Mouse (Mus musculus) liver, embryonic 13.5 days (tissue): ENCODE data around the gene Gpm6a. TPM values are rescaled to one million over a fixed set of nuclear protein-coding genes. Genes with fewer than 3 reads are reported as not detected.

Source experiments
- ATAC-seq: fragments of 200-750 bp; cut with Nextera tagmentation; 2 replicates; pipeline ENCODE4 v1.8.0; 2017; ENCODE audit warnings: low read depth, mild to moderate bottlenecking, moderate number of reproducible peaks, moderate library complexity
- DNase-seq: peaks from one replicate; pipeline ENCODE4 v3.0.0; 2022
- H3K27ac ChIP-seq: fragments of 300-500 bp; sonication (generic); 2 replicates; pipeline ENCODE4 v1.5.1; 2015; ENCODE audit warnings: moderate library complexity, mild to moderate bottlenecking, inconsistent platforms
- H3K27me3 ChIP-seq: fragments of 300-500 bp; sonication (generic); 2 replicates; pipeline ENCODE4 v1.6.1; 2015; ENCODE audit warnings: mild to moderate bottlenecking, inconsistent platforms
- H3K36me3 ChIP-seq: fragments of 300-500 bp; sonication (generic); 2 replicates; pipeline ENCODE4 v1.6.1; 2015; ENCODE audit warnings: mild to moderate bottlenecking, inconsistent platforms
- H3K4me1 ChIP-seq: fragments of 300-500 bp; sonication (generic); replicated peaks from 2 replicates; pipeline ENCODE4 v1.6.1; 2015; ENCODE audit warnings: inconsistent platforms
- H3K4me2 ChIP-seq: fragments of 300-500 bp; sonication (generic); 2 replicates; pipeline ENCODE4 v1.6.1; 2015; ENCODE audit warnings: inconsistent platforms, mild to moderate bottlenecking, moderate library complexity
- H3K4me3 ChIP-seq: fragments of 300-500 bp; sonication (generic); replicated peaks from 2 replicates; pipeline ENCODE4 v1.5.1; 2015; ENCODE audit warnings: mild to moderate bottlenecking, inconsistent platforms
- H3K9ac ChIP-seq: fragments of 300-500 bp; sonication (generic); 2 replicates; pipeline ENCODE4 v1.6.1; 2015; ENCODE audit warnings: mild to moderate bottlenecking, inconsistent platforms
- H3K9me3 ChIP-seq: fragments of 300-500 bp; sonication (generic); replicated peaks from 2 replicates; pipeline ENCODE4 v1.6.1; 2016; ENCODE audit warnings: inconsistent platforms
- whole genome bisulfite sequencing: fragments of 180-500 bp; shearing (Covaris S2); methylation state at CpG from one replicate; pipeline ENCODE4 v1.1.7; 2015; ENCODE audit not compliant: insufficient replicate concordance; 5-methylcytosine and 5-hydroxymethylcytosine counted together
- polyA plus RNA-seq: library from polyadenylated mRNA; unstranded; fragments of >200 nt; fragmentation: Nextera tagmentation; extraction: Ambion mirVana; gene quantifications from 2 replicates; pipeline ENCODE4 v1.2.1, GENCODE M21; 2015

Gpm6a gene
- polyA plus RNA-seq, 1 experiment from 2014 or later: 2.9 TPM

DNA sequence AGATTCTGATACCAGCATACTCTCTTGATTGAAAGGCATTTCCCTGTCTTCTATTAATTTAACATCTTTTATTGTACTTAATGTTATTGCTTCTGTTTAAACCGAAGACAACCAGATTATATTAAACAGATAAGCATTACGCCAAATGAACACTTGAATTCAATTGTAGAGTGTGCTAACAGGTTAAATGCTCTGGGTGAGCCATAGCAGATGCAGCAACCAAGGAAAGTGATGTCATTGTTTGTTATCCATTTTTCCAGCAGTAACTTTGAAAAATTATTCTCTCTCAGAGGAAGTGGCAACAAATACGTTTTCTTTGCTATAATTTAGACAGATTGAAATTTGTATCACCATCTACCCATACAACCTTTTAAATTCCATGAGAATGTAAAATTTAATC lies 2.9 kb downstream of the Gpm6a start:
- Histone ChIP-seq H3K4me3 (no peak overlapping the region), H3K36me3 (no peaks in the 10 kb centered on the region), H3K27ac (no peak overlapping the region), H3K9me3 (no peaks in the 10 kb centered on the region), H3K4me1 (no peaks in the 10 kb centered on the region), H3K27me3 (no peaks in the 10 kb centered on the region), H3K4me2 (no peak overlapping the region), H3K9ac (no peak overlapping the region)
- ATAC-seq (no peak), DNase-seq (no peak)
- 58% methylated on average over 3 of the region's 3 CpGs for WGBS

GRCm38 (mm10) chr8:54961571-54961970 lies 6.9 kb downstream of the Gpm6a start:
- Histone ChIP-seq H3K36me3 (no peaks in the 10 kb centered on the region), H3K9me3 (no peaks in the 10 kb centered on the region), H3K4me2 (no peak overlapping the region), H3K4me1 (no peaks in the 10 kb centered on the region), H3K9ac (no peak overlapping the region), H3K27ac (no peak overlapping the region), H3K4me3 (no peak overlapping the region), H3K27me3 (no peaks in the 10 kb centered on the region)
- DNase-seq: no peak
- ATAC-seq: no peak

- Histone ChIP-seq H3K4me1 (no peaks in the 10 kb centered on the region), H3K9me3 (no peaks in the 10 kb centered on the region), H3K36me3 (no peaks in the 10 kb centered on the region), H3K4me3 (no peak overlapping the region), H3K27me3 (no peaks in the 10 kb centered on the region), H3K9ac (no peak overlapping the region), H3K27ac (no peak overlapping the region), H3K4me2 (no peak overlapping the region)
- 58% methylated on average over 1 of the region's 1 CpGs for WGBS
- DNase-seq (no peak), ATAC-seq (no peak)
These were observed 20.4 kb downstream of the Gpm6a start for GRCm38 (mm10) chr8:54975020-54975419.

- 52% methylated on average over 2 of the region's 2 CpGs for WGBS
- H3K9ac ChIP-seq: no peak overlapping the region
These were observed 20.9 kb downstream of the Gpm6a start for GRCm38 (mm10) chr8:54975506-54975905.

DNA sequence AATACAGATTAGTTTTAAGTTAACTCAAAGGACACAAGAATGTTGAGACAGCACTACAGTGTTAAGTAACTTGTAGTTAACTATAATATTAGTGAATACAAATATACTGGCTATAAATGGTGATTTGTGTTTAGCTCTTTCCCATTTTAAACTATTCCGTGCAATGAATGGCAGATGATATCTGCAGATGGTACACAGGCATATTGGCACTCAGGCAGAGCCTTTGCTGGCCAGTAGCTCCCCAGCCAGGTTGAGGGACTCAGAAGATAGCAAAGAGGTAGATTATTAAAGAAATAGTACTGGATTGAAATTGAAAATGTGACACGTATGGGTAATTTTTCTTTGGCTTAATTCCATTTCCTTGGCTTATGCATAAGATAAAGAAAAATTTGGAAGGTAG lies 21.3 kb downstream of the Gpm6a start:
- H3K36me3 ChIP-seq: no peaks in the 10 kb centered on the region
- H3K4me2 ChIP-seq: no peak overlapping the region
- H3K27ac ChIP-seq: no peak overlapping the region
- H3K4me3 ChIP-seq: no peak overlapping the region
- H3K4me1 ChIP-seq: no peaks in the 10 kb centered on the region
- H3K9me3 ChIP-seq: no peaks in the 10 kb centered on the region
- no peak overlapping the region for H3K9ac ChIP-seq
- no peaks in the 10 kb centered on the region for H3K27me3 ChIP-seq
- DNase-seq (no peak), ATAC-seq (no peak)
- WGBS: 68% methylated on average over 2 of the region's 2 CpGs

More at GRCm38 (mm10) chr8:54975506-54975905, 20.9 kb downstream of the Gpm6a start:
- no peak for DNase-seq
- no peak for ATAC-seq
- Histone ChIP-seq H3K27me3 (no peaks in the 10 kb centered on the region), H3K36me3 (no peaks in the 10 kb centered on the region), H3K9me3 (no peaks in the 10 kb centered on the region), H3K27ac (no peak overlapping the region), H3K4me2 (no peak overlapping the region), H3K4me3 (no peak overlapping the region), H3K4me1 (no peaks in the 10 kb centered on the region)

DNA sequence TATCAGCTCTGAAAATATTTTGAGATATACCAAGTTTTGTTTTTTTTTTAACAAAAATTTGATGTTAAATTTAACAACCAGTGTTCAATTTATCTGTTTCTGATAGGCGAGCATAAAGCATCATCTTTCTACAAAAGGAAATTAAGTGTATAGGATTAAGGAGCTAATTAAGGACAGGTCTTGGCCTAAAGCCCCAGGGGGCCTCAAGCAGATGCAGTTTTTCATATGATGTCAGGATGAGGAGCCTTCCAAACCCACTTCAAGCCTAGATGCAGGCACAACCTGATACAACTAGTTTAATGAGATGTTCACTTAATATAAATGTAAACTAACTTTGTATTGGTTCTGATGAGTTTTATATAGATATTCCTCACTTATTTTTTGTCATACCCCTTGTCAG lies 22.0 kb downstream of the Gpm6a start:
- Histone ChIP-seq H3K9me3 (no peaks in the 10 kb centered on the region), H3K27me3 (no peaks in the 10 kb centered on the region), H3K4me1 (no peaks in the 10 kb centered on the region), H3K4me3 (no peak overlapping the region), H3K4me2 (no peak overlapping the region), H3K36me3 (no peaks in the 10 kb centered on the region), H3K27ac (no peak overlapping the region), H3K9ac (no peak overlapping the region)
- no peak for DNase-seq
- WGBS: 35% methylated on average over 1 of the region's 1 CpGs
- no peak for ATAC-seq

DNA sequence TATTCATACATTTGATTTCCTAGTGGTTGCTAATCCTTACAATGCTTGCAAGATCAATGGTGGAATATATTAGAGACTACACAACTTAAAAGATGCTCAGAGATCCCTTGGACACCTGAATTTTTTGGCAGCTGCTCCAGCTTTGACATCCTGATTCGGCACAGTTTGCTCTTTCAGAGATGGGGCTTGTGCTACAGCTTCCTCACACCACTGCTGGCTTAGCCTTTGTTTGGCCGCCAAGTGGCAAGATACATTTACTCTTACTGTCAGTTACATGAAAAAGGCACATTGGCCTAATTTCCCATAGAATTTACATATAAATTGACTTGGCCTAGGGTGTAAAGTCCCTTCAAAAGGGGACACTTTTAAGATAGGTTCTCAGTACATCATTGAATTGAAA lies 32.1 kb downstream of the Gpm6a start:
- H3K27me3 ChIP-seq: no peaks in the 10 kb centered on the region
- H3K9me3 ChIP-seq: no peaks in the 10 kb centered on the region
- no peak for DNase-seq
- no peaks in the 10 kb centered on the region for H3K4me1 ChIP-seq
- no peak for ATAC-seq
- no peak overlapping the region for H3K4me3 ChIP-seq
- H3K36me3 ChIP-seq: no peaks in the 10 kb centered on the region
- H3K9ac ChIP-seq: no peak overlapping the region
- no peak overlapping the region for H3K27ac ChIP-seq
- H3K4me2 ChIP-seq: no peak overlapping the region
- 42% methylated on average over 2 of the region's 2 CpGs for WGBS

- Histone ChIP-seq H3K4me3 (no peak overlapping the region), H3K27me3 (no peaks in the 10 kb centered on the region), H3K4me1 (no peaks in the 10 kb centered on the region), H3K4me2 (no peak overlapping the region), H3K9me3 (no peaks in the 10 kb centered on the region), H3K36me3 (no peaks in the 10 kb centered on the region), H3K9ac (no peak overlapping the region), H3K27ac (no peak overlapping the region)
- WGBS: 31% methylated on average over 2 of the region's 2 CpGs
- ATAC-seq (no peak), DNase-seq (no peak)
These were observed 34.5 kb downstream of the Gpm6a start for GRCm38 (mm10) chr8:54989093-54989492.

DNA sequence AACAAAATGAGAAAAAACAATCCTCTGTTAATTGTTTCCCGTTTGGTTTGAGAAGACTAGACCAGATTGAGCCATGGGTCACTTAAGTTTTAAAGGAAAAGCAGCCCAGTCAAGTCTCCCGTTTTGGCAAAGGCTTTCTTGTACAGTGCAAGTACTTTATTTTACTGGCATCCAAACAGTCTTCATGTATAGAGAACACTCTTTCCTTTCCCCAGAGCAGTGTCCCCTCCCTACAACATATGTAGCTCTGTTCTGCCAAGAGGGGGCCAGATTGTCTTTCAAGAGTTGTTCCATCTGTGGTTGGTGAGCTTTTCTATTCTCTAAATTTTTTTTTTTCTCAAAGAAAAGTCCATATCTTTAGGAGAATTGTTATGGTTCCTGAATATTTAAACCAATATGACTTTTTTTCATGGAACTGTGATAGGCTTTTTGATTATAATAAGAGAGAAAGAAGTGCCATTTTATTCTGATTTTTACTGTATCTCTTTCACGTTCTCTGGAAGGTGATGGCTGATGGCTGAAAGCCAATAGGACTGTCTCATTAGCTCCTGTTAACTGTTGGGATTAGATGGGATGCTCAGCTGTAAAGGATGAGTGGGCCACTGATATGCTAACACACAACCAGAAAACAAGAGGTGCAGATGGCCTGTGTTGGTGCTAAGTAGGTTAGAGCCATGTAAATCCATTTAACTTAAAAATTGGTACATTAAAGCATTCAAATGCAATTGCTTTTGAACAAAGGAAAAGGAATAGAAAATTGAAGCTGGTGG lies 37.4 kb downstream of the Gpm6a start:
- 57% methylated on average over 3 of the region's 3 CpGs for WGBS
- Histone ChIP-seq H3K27ac (no peak overlapping the region), H3K36me3 (no peaks in the 10 kb centered on the region), H3K27me3 (no peaks in the 10 kb centered on the region), H3K9ac (no peak overlapping the region), H3K4me2 (no peak overlapping the region), H3K4me1 (no peaks in the 10 kb centered on the region), H3K9me3 (no peaks in the 10 kb centered on the region), H3K4me3 (no peak overlapping the region)
- ATAC-seq (no peak), DNase-seq (no peak)

DNA sequence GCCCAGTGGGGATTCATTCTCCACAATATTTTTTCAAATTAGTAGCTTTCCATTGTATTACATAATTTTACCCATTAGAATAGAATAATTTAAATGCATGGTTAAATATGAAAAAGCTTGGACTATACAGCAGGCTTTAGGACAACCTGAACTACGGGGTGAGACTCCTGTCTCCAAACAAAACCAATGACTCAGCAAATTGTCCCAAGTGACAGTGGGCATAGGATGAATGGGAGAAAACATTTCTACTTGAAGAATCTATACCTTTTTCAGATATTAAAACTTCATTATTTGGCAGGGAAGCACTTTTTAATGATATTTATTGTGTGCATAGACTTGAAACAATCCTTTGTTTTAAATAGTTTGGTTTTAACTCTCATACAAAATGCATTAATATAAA lies 41.0 kb downstream of the Gpm6a start:
- ATAC-seq: no peak
- no peaks in the 10 kb centered on the region for H3K36me3 ChIP-seq

GRCm38 (mm10) chr8:55002398-55002797 lies 47.8 kb downstream of the Gpm6a start:
- ATAC-seq (no peak), DNase-seq (no peak)
- H3K9me3 ChIP-seq: no peaks in the 10 kb centered on the region
- H3K36me3 ChIP-seq: no peaks in the 10 kb centered on the region
- H3K9ac ChIP-seq: no peak overlapping the region
- no peak overlapping the region for H3K27ac ChIP-seq
- H3K4me2 ChIP-seq: no peak overlapping the region
- H3K4me1 ChIP-seq: no peaks in the 10 kb centered on the region
- H3K27me3 ChIP-seq: no peaks in the 10 kb centered on the region
- WGBS: 66% methylated on average over 1 of the region's 1 CpGs
- no peak overlapping the region for H3K4me3 ChIP-seq

More for the DNA sequence above, 41.0 kb downstream of the Gpm6a start:
- Histone ChIP-seq H3K9me3 (no peaks in the 10 kb centered on the region), H3K27me3 (no peaks in the 10 kb centered on the region), H3K9ac (no peak overlapping the region), H3K4me1 (no peaks in the 10 kb centered on the region), H3K4me3 (no peak overlapping the region), H3K27ac (no peak overlapping the region), H3K4me2 (no peak overlapping the region)
- no peak for DNase-seq
- WGBS: 33% methylated on average over 1 of the region's 1 CpGs

- Histone ChIP-seq H3K27ac (no peak overlapping the region), H3K4me3 (no peak overlapping the region), H3K36me3 (no peaks in the 10 kb centered on the region), H3K9me3 (no peaks in the 10 kb centered on the region), H3K4me2 (no peak overlapping the region), H3K9ac (no peak overlapping the region), H3K27me3 (no peaks in the 10 kb centered on the region), H3K4me1 (no peaks in the 10 kb centered on the region)
- WGBS: 24% methylated on average over 2 of the region's 2 CpGs
- ATAC-seq: no peak
- no peak for DNase-seq
These were observed 48.3 kb downstream of the Gpm6a start for GRCm38 (mm10) chr8:55002946-55003345.
